Mouse (Mus musculus): ENCODE results near the gene Gbf1.
A peak's percentile ranks its signal among the peaks of the same experiment; 100 is the strongest.
"Not testable (repeated sequence)": the region's sequence is repeated elsewhere in the genome, so short reads cannot be mapped to it uniquely, and the experiment has no call there.

The Gbf1 gene

GRCm38 (mm10) chr19:46152127-46152803 is at the start of gene Gbf1:
Gene Gbf1 (plus strand): TSS chr19:46152509.
- DNase-seq (ENCODE audit: low spot score in 2 of 2) = peak; percentile 74 to 92

GRCm38 (mm10) chr19:46103437-46104186 is 48.7 kb upstream of the Gbf1 start:
- DNase-seq (ENCODE audit: low spot score in 2 of 2) = no peak

GRCm38 (mm10) chr19:46104187-46104557 is 48.1 kb upstream of the Gbf1 start:
- no peak for DNase-seq (ENCODE audit: low spot score in 2 of 2)

GRCm38 (mm10) chr19:46110214-46110613 is 42.1 kb upstream of the Gbf1 start:
- DNase-seq (ENCODE audit: low spot score in 2 of 2) = no peak

- DNase-seq (ENCODE audit: low spot score in 2 of 2) = no peak
These were observed 41.5 kb upstream of the Gbf1 start for GRCm38 (mm10) chr19:46110781-46111180.

GRCm38 (mm10) chr19:46114617-46115016 is 37.7 kb upstream of the Gbf1 start:
- no peak for DNase-seq (ENCODE audit: low spot score in 2 of 2)

GRCm38 (mm10) chr19:46119458-46119857 is 32.9 kb upstream of the Gbf1 start:
- no peak for DNase-seq (ENCODE audit: low spot score in 2 of 2)

GRCm38 (mm10) chr19:46120872-46121271 is 31.4 kb upstream of the Gbf1 start:
- DNase-seq (ENCODE audit: low spot score in 2 of 2) = no peak

GRCm38 (mm10) chr19:46123876-46124275 is 28.4 kb upstream of the Gbf1 start:
- no peak for DNase-seq (ENCODE audit: low spot score in 2 of 2)

GRCm38 (mm10) chr19:46124651-46125050 is 27.7 kb upstream of the Gbf1 start:
- DNase-seq (ENCODE audit: low spot score in 2 of 2) = no peak

GRCm38 (mm10) chr19:46126301-46126700 is 26.0 kb upstream of the Gbf1 start:
- no peak for DNase-seq (ENCODE audit: low spot score in 2 of 2)

- DNase-seq (ENCODE audit: low spot score in 2 of 2) = not testable (repeated sequence)
These were observed 22.6 kb upstream of the Gbf1 start for GRCm38 (mm10) chr19:46129737-46130136.

GRCm38 (mm10) chr19:46131283-46131682 is 21.0 kb upstream of the Gbf1 start:
- DNase-seq (ENCODE audit: low spot score in 2 of 2) = no peak

- no peak for DNase-seq (ENCODE audit: low spot score in 2 of 2)
These were observed 20.4 kb upstream of the Gbf1 start, which contains the start of gene Elovl3 for GRCm38 (mm10) chr19:46131694-46132525. Gene Elovl3 (plus strand): TSS chr19:46131897.

GRCm38 (mm10) chr19:46132577-46132976 is 19.7 kb upstream of the Gbf1 start:
- DNase-seq (ENCODE audit: low spot score in 2 of 2) = no peak

GRCm38 (mm10) chr19:46135297-46135696 is 17.0 kb upstream of the Gbf1 start:
- peak; percentile 91 to 96 for DNase-seq (ENCODE audit: low spot score in 2 of 2)

GRCm38 (mm10) chr19:46135789-46136638 is 16.3 kb upstream of the Gbf1 start:
- peak in 1 of 2 experiments; percentile 40 for DNase-seq (ENCODE audit: low spot score in 2 of 2)

- peak; percentile 44 to 55 for DNase-seq (ENCODE audit: low spot score in 2 of 2)
These were observed 15.4 kb upstream of the Gbf1 start for GRCm38 (mm10) chr19:46136639-46137580.

- no peak for DNase-seq (ENCODE audit: low spot score in 2 of 2)
These were observed 12.0 kb upstream of the Gbf1 start for GRCm38 (mm10) chr19:46140324-46140723.

GRCm38 (mm10) chr19:46141091-46141490 is 11.2 kb upstream of the Gbf1 start:
- DNase-seq (ENCODE audit: low spot score in 2 of 2) = no peak
